Mouse (Mus musculus) thymus, postnatal 25 days (tissue): Measurements from ENCODE around the gene Pcdh17.

ENCODE experiments used
- DNase-seq: peaks from one replicate; pipeline ENCODE4 v3.0.0; 2022

The Pcdh17 gene

GRCm38 (mm10) chr14:84480546-84480945 is 37.2 kb downstream of the Pcdh17 start:
- DNase-seq: no peak

GRCm38 (mm10) chr14:84484350-84484749 is 41.0 kb downstream of the Pcdh17 start:
- no peak for DNase-seq

GRCm38 (mm10) chr14:84511010-84511409 is 67.6 kb downstream of the Pcdh17 start:
- no peak for DNase-seq

GRCm38 (mm10) chr14:84532397-84532796 is 89.0 kb downstream of the Pcdh17 start:
- no peak for DNase-seq

- no peak for DNase-seq
These were observed 91.9 kb downstream of the Pcdh17 start for GRCm38 (mm10) chr14:84535264-84535663.

- DNase-seq: no peak
These were observed 98.5 kb downstream of the Pcdh17 start for GRCm38 (mm10) chr14:84541838-84542237.

- no peak for DNase-seq
These were observed 102.6 kb downstream of the Pcdh17 start for GRCm38 (mm10) chr14:84545968-84546367.

- no peak for DNase-seq
These were observed 104.3 kb downstream of the Pcdh17 start for GRCm38 (mm10) chr14:84547513-84548194.

- DNase-seq: no peak
These were observed 108.2 kb downstream of the Pcdh17 start for GRCm38 (mm10) chr14:84551546-84551945.

- DNase-seq: no peak
These were observed 127.7 kb downstream of the Pcdh17 start for GRCm38 (mm10) chr14:84571071-84571470.
